Mouse (Mus musculus): ENCODE results near the gene Snx14.

- no peak for TF ChIP-seq CTCF (IDR thresholded peaks at IDR 0.05; ENCODE audit: low read depth, low read length)
- no peak for TF ChIP-seq POLR2A (IDR thresholded peaks at IDR 0.05; ENCODE audit: insufficient read depth, low read length)
- TF ChIP-seq EP300 (IDR thresholded peaks at IDR 0.05; ENCODE audit: insufficient read depth, low read depth, low read length) = no peak
Observed at GRCm38 (mm10) chr9:88373001-88373400, 65.8 kb downstream of the Snx14 start.

Data from ES-Bruce4 (cell line).